Mouse (Mus musculus) limb, embryonic 13.5 days (tissue): ENCODE measurements around the gene Gper1. TPM values are rescaled to one million over a fixed set of nuclear protein-coding genes. Genes with fewer than 3 reads are reported as not detected.
A peak's percentile ranks its signal among the peaks of the same experiment; 100 is the strongest.

Experiments used
- ATAC-seq: fragments of 200-750 bp; cut with Nextera tagmentation; 2 replicates; pipeline ENCODE4 v1.8.0; 2017; ENCODE audit warnings: low read depth, moderate number of reproducible peaks, moderate TSS enrichment; ENCODE audit not compliant: low FRiP score
- H3K27ac ChIP-seq: fragments of 300-500 bp; sonication (generic); 2 replicates; pipeline ENCODE4 v1.5.1; 2015; ENCODE audit warnings: inconsistent platforms, mild to moderate bottlenecking, moderate library complexity
- H3K27me3 ChIP-seq: fragments of 300-500 bp; sonication (generic); 2 replicates; pipeline ENCODE4 v1.6.1; 2015; ENCODE audit warnings: mild to moderate bottlenecking, inconsistent platforms
- H3K36me3 ChIP-seq: fragments of 300-500 bp; sonication (generic); 2 replicates; pipeline ENCODE4 v1.6.1; 2015; ENCODE audit warnings: inconsistent platforms, mild to moderate bottlenecking, moderate library complexity
- H3K4me1 ChIP-seq: fragments of 300-500 bp; sonication (generic); 2 replicates; pipeline ENCODE4 v1.6.1; 2015; ENCODE audit warnings: inconsistent platforms
- H3K4me2 ChIP-seq: fragments of 300-500 bp; sonication (generic); replicated peaks from 2 replicates; pipeline ENCODE4 v1.6.1; 2015; ENCODE audit warnings: inconsistent platforms, mild to moderate bottlenecking, moderate library complexity
- H3K4me3 ChIP-seq: fragments of 300-500 bp; sonication (generic); 2 replicates; pipeline ENCODE4 v1.5.1; 2015; ENCODE audit warnings: moderate library complexity, mild to moderate bottlenecking, inconsistent platforms
- H3K9ac ChIP-seq: fragments of 300-500 bp; sonication (generic); 2 replicates; pipeline ENCODE4 v1.6.1; 2015; ENCODE audit warnings: mild to moderate bottlenecking, inconsistent platforms
- H3K9me3 ChIP-seq: fragments of 300-500 bp; sonication (generic); 2 replicates; pipeline ENCODE4 v1.6.1; 2016; ENCODE audit warnings: inconsistent platforms
- WGBS: fragments of 180-500 bp; shearing (Covaris S2); methylation state at CpG from one replicate; pipeline ENCODE4 v1.1.7; 2015; 5-methylcytosine and 5-hydroxymethylcytosine counted together
- polyA plus RNA-seq: library from polyadenylated mRNA; unstranded; fragments of >200 nt; fragmentation: Nextera tagmentation; extraction: Ambion mirVana; gene quantifications from 2 replicates; pipeline ENCODE4 v1.2.1, GENCODE M21; 2015

The Gper1 gene
- polyA plus RNA-seq, 1 experiment from 2014 or later, result 3.5 TPM

GRCm38 (mm10) chr5:139393197-139393588 is 29.8 kb upstream of the Gper1 start:
- 90% methylated on average over 16 of the region's 16 CpGs for WGBS

GRCm38 (mm10) chr5:139394399-139394798 is 28.6 kb upstream of the Gper1 start:
- ATAC-seq, result no peak
- no peak overlapping the region for H3K27ac ChIP-seq

More at GRCm38 (mm10) chr5:139393197-139393588, 29.8 kb upstream of the Gper1 start:
- H3K4me3 ChIP-seq, result no peak overlapping the region
- no peak overlapping the region for H3K9ac ChIP-seq
- ATAC-seq, result no peak
- 0 out of 2 replicates have a peak, but pooled peaks cover 6% of the 10 kb centered on the region for H3K36me3 ChIP-seq
- no peaks in the 10 kb centered on the region for H3K27me3 ChIP-seq
- H3K4me1 ChIP-seq, result peaks cover 44% of the 10 kb centered on the region
- H3K27ac ChIP-seq, result no peak overlapping the region
- H3K9me3 ChIP-seq, result no peaks in the 10 kb centered on the region
- H3K4me2 ChIP-seq, result no peak overlapping the region

DNA sequence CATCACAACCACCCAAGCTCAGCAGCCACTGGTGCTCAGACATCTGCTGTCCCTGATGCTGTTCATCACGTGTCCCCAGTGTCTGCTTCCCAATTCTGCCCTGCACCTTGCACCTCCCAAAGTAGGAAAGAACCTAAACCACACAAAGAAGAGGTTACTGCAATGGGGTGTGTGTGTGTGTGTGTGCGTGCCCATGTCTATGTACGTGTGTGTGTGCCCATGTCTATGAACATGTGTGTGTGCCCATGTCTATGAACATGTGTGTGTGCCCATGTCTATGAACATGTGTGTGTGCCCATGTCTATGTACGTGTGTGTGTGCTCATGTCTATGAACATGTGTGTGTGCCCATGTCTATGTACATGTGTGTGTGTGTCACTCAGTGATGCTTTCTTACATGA is 27.4 kb upstream of the Gper1 start:
- Histone ChIP-seq H3K36me3 (0 out of 2 replicates have a peak, but pooled peaks cover 6% of the 10 kb centered on the region), H3K27ac (no peak overlapping the region), H3K9me3 (no peaks in the 10 kb centered on the region), H3K4me2 (no peak overlapping the region), H3K27me3 (no peaks in the 10 kb centered on the region), H3K4me1 (peaks cover 28% of the 10 kb centered on the region), H3K4me3 (no peak overlapping the region), H3K9ac (no peak overlapping the region)
- no peak for ATAC-seq
- 86% methylated on average over 4 of the region's 4 CpGs for WGBS

More at GRCm38 (mm10) chr5:139394399-139394798, 28.6 kb upstream of the Gper1 start:
- Histone ChIP-seq H3K9me3 (no peaks in the 10 kb centered on the region), H3K4me1 (peaks cover 36% of the 10 kb centered on the region), H3K36me3 (0 out of 2 replicates have a peak, but pooled peaks cover 6% of the 10 kb centered on the region), H3K4me2 (no peak overlapping the region), H3K4me3 (no peak overlapping the region), H3K9ac (no peak overlapping the region), H3K27me3 (no peaks in the 10 kb centered on the region)
- WGBS, result 60% methylated on average over 7 of the region's 7 CpGs

DNA sequence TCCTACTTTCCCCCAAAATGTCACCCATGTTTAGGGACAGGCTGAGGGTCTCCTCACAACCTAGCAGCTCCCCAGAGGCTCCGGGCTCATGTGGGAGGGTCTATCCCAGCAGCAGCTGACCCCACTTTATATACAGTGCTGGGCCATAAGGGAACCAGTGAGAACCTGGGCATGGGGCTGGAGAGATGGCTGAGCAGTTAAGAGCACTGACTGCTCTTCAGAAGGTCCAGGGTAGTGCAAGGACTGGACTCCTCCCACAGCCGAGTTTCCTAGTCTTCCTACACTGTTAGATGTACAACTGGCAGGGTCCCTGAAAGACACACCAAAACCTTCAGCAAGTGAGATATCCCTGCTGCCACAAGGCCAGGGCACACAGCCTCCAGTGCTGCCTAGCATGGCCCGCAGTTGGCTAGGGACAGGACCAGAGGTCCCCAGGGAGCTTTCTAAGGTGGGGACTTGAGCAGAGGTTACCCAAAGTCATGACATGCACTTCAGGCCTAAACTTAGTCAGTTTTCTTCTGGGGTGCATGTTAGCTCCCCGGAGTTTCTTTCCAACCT is 25.5 kb upstream of the Gper1 start:
- 81% methylated on average over 4 of the region's 4 CpGs for WGBS
- H3K36me3 ChIP-seq, result 0 out of 2 replicates have a peak, but pooled peaks cover 5% of the 10 kb centered on the region
- H3K9ac ChIP-seq, result no peak overlapping the region
- H3K4me3 ChIP-seq, result no peak overlapping the region
- ATAC-seq, result no peak
- H3K27me3 ChIP-seq, result no peaks in the 10 kb centered on the region
- H3K27ac ChIP-seq, result no peak overlapping the region
- H3K9me3 ChIP-seq, result no peaks in the 10 kb centered on the region
- no peak overlapping the region for H3K4me2 ChIP-seq
- peaks cover 19% of the 10 kb centered on the region for H3K4me1 ChIP-seq

GRCm38 (mm10) chr5:139397959-139398753 is 24.8 kb upstream of the Gper1 start:
- H3K27ac ChIP-seq, result no peak overlapping the region
- H3K36me3 ChIP-seq, result no peaks in the 10 kb centered on the region
- no peaks in the 10 kb centered on the region for H3K27me3 ChIP-seq
- peak; percentile 68 for ATAC-seq
- peaks cover 19% of the 10 kb centered on the region for H3K4me1 ChIP-seq
- H3K4me3 ChIP-seq, result no peak overlapping the region
- H3K4me2 ChIP-seq, result no peak overlapping the region
- H3K9ac ChIP-seq, result no peak overlapping the region
- H3K9me3 ChIP-seq, result no peaks in the 10 kb centered on the region
- WGBS, result 37% methylated on average over 5 of the region's 5 CpGs

- H3K4me3 ChIP-seq, result no peak overlapping the region
- peaks cover 19% of the 10 kb centered on the region for H3K4me1 ChIP-seq
- no peaks in the 10 kb centered on the region for H3K27me3 ChIP-seq
- ATAC-seq, result no peak
- 84% methylated on average over 5 of the region's 5 CpGs for WGBS
- H3K27ac ChIP-seq, result no peak overlapping the region
- H3K36me3 ChIP-seq, result no peaks in the 10 kb centered on the region
- H3K4me2 ChIP-seq, result no peak overlapping the region
- H3K9me3 ChIP-seq, result no peaks in the 10 kb centered on the region
- H3K9ac ChIP-seq, result no peak overlapping the region
Measured at GRCm38 (mm10) chr5:139398786-139399185, 24.2 kb upstream of the Gper1 start.

DNA sequence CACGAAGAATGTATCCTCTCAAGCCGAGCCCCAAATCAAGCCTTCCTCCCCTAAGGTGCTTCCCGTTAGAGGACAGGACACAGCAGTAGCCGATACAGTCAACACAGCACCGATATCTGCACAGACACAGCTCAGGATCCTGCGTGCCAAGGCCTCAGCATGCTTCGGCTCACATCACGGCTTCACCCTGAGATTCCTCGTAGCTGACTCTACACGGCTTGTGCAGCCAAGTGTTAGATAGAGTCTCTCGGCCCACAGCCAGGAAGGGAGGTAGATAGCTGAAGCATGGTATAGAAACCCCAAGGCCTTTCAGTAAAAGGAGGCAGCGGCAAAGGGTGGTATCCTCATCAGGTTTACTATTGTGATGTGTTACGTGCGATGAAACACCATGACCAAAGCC is 23.0 kb upstream of the Gper1 start:
- WGBS, result 90% methylated on average over 14 of the region's 14 CpGs
- Histone ChIP-seq H3K27ac (no peak overlapping the region), H3K4me1 (peaks cover 11% of the 10 kb centered on the region)

GRCm38 (mm10) chr5:139402106-139402505 is 20.8 kb upstream of the Gper1 start:
- 92% methylated on average over 2 of the region's 2 CpGs for WGBS
- Histone ChIP-seq H3K9ac (no peak overlapping the region), H3K4me2 (no peak overlapping the region), H3K27ac (no peak overlapping the region), H3K4me3 (no peak overlapping the region), H3K36me3 (no peaks in the 10 kb centered on the region), H3K9me3 (no peaks in the 10 kb centered on the region), H3K4me1 (peaks cover 26% of the 10 kb centered on the region), H3K27me3 (no peaks in the 10 kb centered on the region)
- ATAC-seq, result no peak

More for the DNA sequence above, 23.0 kb upstream of the Gper1 start:
- no peaks in the 10 kb centered on the region for H3K9me3 ChIP-seq
- H3K4me3 ChIP-seq, result no peak overlapping the region
- H3K27me3 ChIP-seq, result no peaks in the 10 kb centered on the region
- ATAC-seq, result no peak
- H3K9ac ChIP-seq, result no peak overlapping the region
- H3K36me3 ChIP-seq, result no peaks in the 10 kb centered on the region
- no peak overlapping the region for H3K4me2 ChIP-seq

DNA sequence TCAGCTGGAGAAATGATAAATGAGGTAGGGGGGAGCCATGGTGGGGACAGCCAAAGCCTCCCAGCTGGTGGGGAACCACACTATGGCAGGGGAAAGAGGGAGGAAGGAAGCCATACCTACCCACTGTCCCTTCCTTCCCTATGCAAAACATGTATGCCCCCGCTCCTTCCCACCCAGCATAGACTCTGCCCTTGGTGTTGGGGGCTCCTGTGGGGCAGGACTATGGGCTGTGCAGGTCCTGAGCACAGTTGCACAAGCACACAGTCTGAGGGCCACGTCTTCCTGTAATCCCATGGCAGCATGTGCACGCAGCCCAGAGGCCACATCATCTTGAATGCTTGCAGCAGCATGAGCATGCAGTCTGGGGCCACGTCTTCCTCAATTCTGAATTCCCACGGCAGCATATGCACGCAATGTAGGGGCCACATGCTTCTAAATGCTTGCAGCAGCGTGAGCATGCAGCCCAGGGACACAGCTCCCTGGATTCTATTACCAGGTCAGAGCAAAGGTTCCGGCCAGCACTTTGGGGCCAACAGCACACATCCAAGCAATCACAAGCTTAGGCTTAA is 19.2 kb upstream of the Gper1 start:
- Histone ChIP-seq H3K4me3 (no peak overlapping the region), H3K4me1 (peaks cover 37% of the 10 kb centered on the region), H3K4me2 (no peak overlapping the region), H3K9me3 (no peaks in the 10 kb centered on the region), H3K36me3 (no peaks in the 10 kb centered on the region), H3K27ac (no peak overlapping the region), H3K9ac (no peak overlapping the region), H3K27me3 (no peaks in the 10 kb centered on the region)
- ATAC-seq, result no peak
- WGBS, result 87% methylated on average over 8 of the region's 8 CpGs

DNA sequence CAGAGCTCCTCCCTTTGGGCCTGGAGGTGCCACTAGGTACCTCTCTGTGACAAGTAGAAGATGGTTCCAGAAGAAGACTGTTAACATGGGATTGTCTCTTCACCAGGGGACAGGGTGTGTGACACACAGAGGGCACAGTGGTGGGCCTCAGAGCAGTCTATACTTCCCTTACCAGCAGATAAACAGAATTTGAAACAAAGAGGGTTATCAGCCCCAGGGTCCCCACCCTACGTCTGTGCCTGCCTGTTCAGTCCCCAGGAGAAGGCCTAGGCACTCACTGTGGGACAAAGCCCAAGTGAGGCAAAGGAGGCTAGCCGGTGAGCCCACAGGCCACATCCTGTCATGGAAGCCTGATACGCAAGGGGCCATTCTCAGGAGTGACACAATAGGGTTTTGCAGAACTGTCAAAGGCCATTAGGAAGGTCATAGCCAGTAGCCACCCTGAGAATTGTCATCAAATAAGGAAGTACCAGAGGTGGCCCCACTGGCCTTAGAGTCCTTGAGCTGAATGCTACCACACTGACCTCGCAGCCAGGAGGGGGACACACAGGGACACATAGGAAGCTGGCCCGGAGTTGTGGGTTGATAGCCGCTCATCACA is 18.1 kb upstream of the Gper1 start, which contains the start of gene C130050O18Rik:
Gene C130050O18Rik (plus strand): TSS at position 480 of the 601 bp plus-strand sequence.
- H3K4me3 ChIP-seq, result no peak within 1 kb of the TSS
- peak within 1 kb of the TSS; percentile 52 for H3K27ac ChIP-seq
- H3K36me3 ChIP-seq, result no peaks in the 10 kb centered on the region
- no peaks in the 10 kb centered on the region for H3K27me3 ChIP-seq
- H3K4me2 ChIP-seq, result 0 out of 2 replicates have a peak within 1 kb of the TSS, but pooled peaks have one; percentile 43
- H3K4me1 ChIP-seq, result peaks cover 45% of the 10 kb centered on the region
- 0 out of 2 replicates have a peak within 1 kb of the TSS, but pooled peaks have one; percentile 40 for H3K9ac ChIP-seq
- WGBS, result 80% methylated on average over 6 of the region's 6 CpGs
- no peaks in the 10 kb centered on the region for H3K9me3 ChIP-seq
- no peak for ATAC-seq

DNA sequence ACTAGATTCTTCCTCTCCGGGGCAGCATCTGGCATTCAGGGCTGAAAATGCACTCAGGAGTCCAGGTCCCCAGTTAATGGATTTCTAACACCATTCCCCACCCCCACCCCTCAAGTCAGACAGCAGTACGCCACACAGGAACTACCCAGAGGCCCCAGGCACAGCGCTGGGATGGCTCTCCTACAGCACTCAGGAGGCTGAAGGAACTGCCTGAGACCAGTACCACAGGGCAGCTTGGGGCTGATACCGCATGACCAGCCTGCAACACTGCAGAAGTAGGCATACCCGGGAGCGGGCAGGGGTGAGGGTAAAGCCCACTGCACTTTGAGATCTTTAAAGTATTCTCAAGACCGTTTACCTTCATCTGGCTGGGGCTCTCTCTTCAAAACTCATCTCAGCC is 17.5 kb upstream of the Gper1 start:
- H3K4me3 ChIP-seq, result no peak overlapping the region
- ATAC-seq, result no peak
- 0 out of 2 replicates have a peak overlapping the region, but pooled peaks have one; percentile 43 for H3K4me2 ChIP-seq
- H3K9me3 ChIP-seq, result no peaks in the 10 kb centered on the region
- H3K36me3 ChIP-seq, result no peaks in the 10 kb centered on the region
- H3K27me3 ChIP-seq, result no peaks in the 10 kb centered on the region
- H3K4me1 ChIP-seq, result peaks cover 45% of the 10 kb centered on the region
- H3K27ac ChIP-seq, result peak overlapping the region; percentile 52
- no peak overlapping the region for H3K9ac ChIP-seq
- WGBS, result 57% methylated on average over 7 of the region's 7 CpGs

DNA sequence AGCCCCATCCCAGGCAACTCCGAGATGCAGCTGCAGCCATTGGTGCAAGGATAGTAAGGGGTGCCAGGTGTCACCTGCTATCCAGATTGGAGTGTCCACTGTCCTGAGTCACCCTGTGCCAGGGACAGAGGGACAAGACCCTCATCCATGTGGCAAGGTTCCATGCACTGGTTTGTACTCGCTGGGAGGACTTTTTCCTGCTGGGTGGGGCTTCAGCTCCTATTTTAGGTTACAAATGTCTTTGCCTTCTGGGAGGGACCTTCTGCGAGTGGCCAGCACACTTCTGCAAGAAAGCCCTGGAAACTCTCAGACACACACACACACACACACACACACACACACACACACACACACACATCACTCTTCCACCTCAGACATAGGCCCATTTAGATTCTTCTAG is 17.0 kb upstream of the Gper1 start:
- WGBS, result 62% methylated on average over 3 of the region's 3 CpGs
- Histone ChIP-seq H3K27ac (peak overlapping the region; percentile 52), H3K4me1 (peaks cover 45% of the 10 kb centered on the region), H3K36me3 (no peaks in the 10 kb centered on the region), H3K9me3 (no peaks in the 10 kb centered on the region), H3K4me2 (peak overlapping the region; percentile 43), H3K27me3 (no peaks in the 10 kb centered on the region), H3K4me3 (no peak overlapping the region), H3K9ac (no peak overlapping the region)
- peak; percentile 21; the same call in 1 of the 2 replicates for ATAC-seq
